9 mouse cellular contexts compared by ENCODE assay signal in the genomic region with DNA sequence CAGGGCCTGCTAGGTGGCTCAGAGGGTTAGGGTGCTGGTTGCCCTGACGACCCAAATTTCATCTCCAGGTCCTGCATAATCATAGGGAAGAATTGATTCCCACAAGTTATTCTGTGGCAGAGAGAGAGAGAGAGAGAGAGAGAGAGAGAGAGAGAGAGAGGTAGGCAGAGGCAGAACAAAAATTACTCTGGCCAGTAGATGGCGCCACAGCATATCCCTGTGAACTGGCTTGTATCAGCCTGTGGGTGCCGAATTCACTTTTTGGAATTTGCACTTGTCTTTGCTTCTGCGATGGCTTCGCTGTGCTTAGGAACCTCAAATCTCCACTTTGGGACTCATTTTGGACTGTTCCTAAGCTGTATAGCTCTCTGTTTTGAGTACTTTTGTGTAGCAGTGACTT. TPM values are rescaled to one million over a fixed set of nuclear protein-coding genes. Genes with fewer than 3 reads are reported as not detected.
DNase-seq lines count a peak whose midpoint lies in the region; ATAC-seq and TF ChIP-seq lines count a peak whose summit lies in the region.
"Had no signal": no experiment of that assay in that cellular context is flagged by ENCODE, and none has a peak within 500 bp of the region (broad histone marks: within the 10 kb centered on the region; RNA-seq: fewer than 3 reads in every experiment).

No protein-coding gene starts in this region.

- H3K27me3 ChIP-seq in testis, adult 2 months (ENCODE audit: control insufficient read depth, insufficient read depth, low read length) = no peaks in the 10 kb centered on the region
- no peaks in the 10 kb centered on the region for H3K27me3 ChIP-seq in kidney, embryonic 16.5 days (ENCODE audit: insufficient read depth, low read length)
- no peaks in the 10 kb centered on the region for H3K27me3 ChIP-seq in liver, adult 2 months (ENCODE audit: control insufficient read depth, insufficient read depth, low read length)

- no peaks in the 10 kb centered on the region; the same call in none of the 2 replicates for H3K4me1 ChIP-seq in testis, adult 2 months (ENCODE audit: control insufficient read depth, insufficient read depth, low read length)
- H3K4me1 ChIP-seq in bone marrow macrophage, adult 2 months (ENCODE audit: control insufficient read depth, insufficient read depth, low read length) = peaks cover 3% of the 10 kb centered on the region; the same call in 1 of the 2 replicates
- peaks cover 6% of the 10 kb centered on the region; the same call in 1 of the 2 replicates for H3K4me1 ChIP-seq in kidney, embryonic 16.5 days (ENCODE audit: insufficient read depth, low read length)
- peaks cover 2% of the 10 kb centered on the region; the same call in 1 of the 2 replicates for H3K4me1 ChIP-seq in liver, adult 2 months (ENCODE audit: control insufficient read depth, insufficient read depth, low read length)

- no peak overlapping the region for H3K9ac ChIP-seq in kidney, embryonic 16.5 days (replicated peaks; ENCODE audit: low read length)
- no peak overlapping the region for H3K9ac ChIP-seq in liver, adult 2 months (ENCODE audit: low read depth, low read length)

- peaks cover under 1% of the 10 kb centered on the region; the same call in 1 of the 2 replicates for H3K79me2 ChIP-seq in liver, adult 2 months (ENCODE audit: control insufficient read depth, insufficient read depth, low read length)

- H3K27ac ChIP-seq in testis, adult 2 months (ENCODE audit: control insufficient read depth, insufficient read depth, low read depth, low read length) = no peak overlapping the region
- no peak overlapping the region for H3K27ac ChIP-seq in bone marrow macrophage, adult 2 months (ENCODE audit: insufficient read depth, low read depth, low read length)
- no peak overlapping the region for H3K27ac ChIP-seq in kidney, embryonic 16.5 days (ENCODE audit: low read length)
- H3K27ac ChIP-seq in liver, adult 2 months (replicated peaks; ENCODE audit: insufficient read depth, low read depth, low read length) = no peak overlapping the region

- WGBS in kidney, embryonic 16.5 days = 18% methylated on average over 5 of the region's 5 CpGs
- WGBS in liver, adult 2 months = 4% methylated on average over 5 of the region's 5 CpGs

- H3K4me2 ChIP-seq in kidney, embryonic 16.5 days (replicated peaks; ENCODE audit: low read depth, low read length) = 0 out of 2 replicates have a peak overlapping the region, but pooled peaks have one; percentile 5

- no peaks in the 10 kb centered on the region for H3K9me3 ChIP-seq in kidney, embryonic 16.5 days (ENCODE audit: low read length)

- no peak for TF ChIP-seq POLR2A in testis, adult 2 months (IDR thresholded peaks at IDR 0.05; ENCODE audit: control insufficient read depth, low read depth, low read length)
- no peak for TF ChIP-seq POLR2A in bone marrow macrophage, adult 2 months (IDR thresholded peaks at IDR 0.05; ENCODE audit: borderline replicate concordance, low read depth, low read length)
- TF ChIP-seq POLR2A in liver, adult 2 months (IDR thresholded peaks at IDR 0.05; ENCODE audit: extremely low read depth, insufficient read depth, low read length) = no peak

- peak overlapping the region; percentile 55; the same call in 1 of the 2 replicates for H3K4me3 ChIP-seq in testis, adult 2 months (ENCODE audit: control insufficient read depth, low read depth, low read length)
- no peak overlapping the region for H3K4me3 ChIP-seq in bone marrow macrophage, adult 2 months (ENCODE audit: insufficient read depth, low read length)
- no peak overlapping the region for H3K4me3 ChIP-seq in kidney, embryonic 16.5 days (ENCODE audit: low read length)
- H3K4me3 ChIP-seq in liver, adult 2 months (ENCODE audit: insufficient read depth, low read depth, low read length) = no peak overlapping the region

- peak; percentile 48; the same call in 1 of the 2 replicates for TF ChIP-seq CTCF in testis, adult 2 months (IDR thresholded peaks at IDR 0.05; ENCODE audit: control insufficient read depth, insufficient read depth, insufficient replicate concordance, low read depth, low read length)
- TF ChIP-seq CTCF in bone marrow macrophage, adult 2 months (IDR thresholded peaks at IDR 0.05; ENCODE audit: low read depth, low read length) = peak; percentile 36; the same call in 1 of the 2 replicates
- TF ChIP-seq CTCF in liver, adult 2 months (IDR thresholded peaks at IDR 0.05; ENCODE audit: low read depth, low read length) = peak; percentile 69

- peak; percentile 70 for ATAC-seq in frontal cortex, adult (ENCODE audit: low TSS enrichment)
- ATAC-seq in kidney, embryonic 16.5 days (ENCODE audit: low FRiP score, low TSS enrichment) = no peak
- peak; percentile 64 for ATAC-seq in neutrophil, adult 5-6 weeks (ENCODE audit: extremely low read depth, insufficient number of reproducible peaks, low FRiP score, poor library complexity, severe bottlenecking)

- DNase-seq in testis, postnatal 14 days (ENCODE audit: low spot score) = no peak
- peak; percentile 56 for DNase-seq in liver, adult 2 months (ENCODE audit: extremely low read depth, low read depth, low spot score)
- DNase-seq in thymus, postnatal 25 days = peak; percentile 65

- no peaks in the 10 kb centered on the region for H3K36me3 ChIP-seq in testis, adult 2 months (ENCODE audit: control insufficient read depth, insufficient read depth, low read length)
- H3K36me3 ChIP-seq in kidney, embryonic 16.5 days (ENCODE audit: insufficient read depth, low read length) = no peaks in the 10 kb centered on the region
- no peaks in the 10 kb centered on the region for H3K36me3 ChIP-seq in liver, adult 2 months (ENCODE audit: control insufficient read depth, insufficient read depth, low read length)

RNA-seq across cellular contexts. Expression of gene Zdhhc4, which starts 4.8 kb away (rescaled TPM):
- polyA plus RNA-seq in testis, adult 2 months (2012; rRNA removed) = 390 and 402 TPM in 2 replicates
- 36.2 and 45.4 TPM in 2 replicates for polyA plus RNA-seq in bone marrow macrophage, adult 2 months (2012; ENCODE audit: insufficient read depth, insufficient read length, missing spikeins)
- polyA plus RNA-seq in kidney, embryonic 16.5 days (2015; fragmentation: Nextera tagmentation; extraction: Ambion mirVana) = 81.9 and 82.7 TPM in 2 replicates
- 13.0 and 14.0 TPM in 2 replicates for total RNA-seq in liver, adult 2 months (2014; rRNA removed)
- 37.9 and 42.5 TPM in 2 replicates for polyA plus RNA-seq in liver, adult 2 months (2012; rRNA removed)
- total RNA-seq in neutrophil, adult 5-6 weeks (2017) = 46.0 and 47.7 TPM in 2 replicates

RNA-seq across cellular contexts. Expression of gene E130309D02Rik, which starts 18.7 kb away (rescaled TPM):
- 19.6 and 21.2 TPM in 2 replicates for polyA plus RNA-seq in testis, adult 2 months (2012; rRNA removed)
- 11.2 and 14.3 TPM in 2 replicates for polyA plus RNA-seq in bone marrow macrophage, adult 2 months (2012; ENCODE audit: insufficient read depth, insufficient read length, missing spikeins)
- polyA plus RNA-seq in kidney, embryonic 16.5 days (2015; fragmentation: Nextera tagmentation; extraction: Ambion mirVana) = 39.4 and 43.7 TPM in 2 replicates
- total RNA-seq in liver, adult 2 months (2014; rRNA removed) = 4.3 and 6.8 TPM in 2 replicates
- 12.8 and 14.8 TPM in 2 replicates for polyA plus RNA-seq in liver, adult 2 months (2012; rRNA removed)
- total RNA-seq in neutrophil, adult 5-6 weeks (2017) = 14.1 and 15.0 TPM in 2 replicates

RNA-seq across cellular contexts. Expression of gene Grid2ip, which starts 23.3 kb away (rescaled TPM):
- polyA plus RNA-seq in testis, adult 2 months (2012; rRNA removed) = 0.05 TPM in 2 replicates
- polyA plus RNA-seq in bone marrow macrophage, adult 2 months (2012; ENCODE audit: insufficient read depth, insufficient read length, missing spikeins) = not detected in 2 replicates
- polyA plus RNA-seq in kidney, embryonic 16.5 days (2015; fragmentation: Nextera tagmentation; extraction: Ambion mirVana) = 0.05 and 0.07 TPM in 2 replicates
- not detected in 2 replicates for total RNA-seq in liver, adult 2 months (2014; rRNA removed)
- polyA plus RNA-seq in liver, adult 2 months (2012; rRNA removed) = 0.13 TPM in 1 of 2 replicates, not detected in the other
- not detected in 2 replicates for total RNA-seq in neutrophil, adult 5-6 weeks (2017)

RNA-seq across cellular contexts. Expression of gene Zfp853, which starts 40.4 kb away (rescaled TPM):
- 0.13 TPM in 1 of 2 replicates, not detected in the other for polyA plus RNA-seq in testis, adult 2 months (2012; rRNA removed)
- polyA plus RNA-seq in bone marrow macrophage, adult 2 months (2012; ENCODE audit: insufficient read depth, insufficient read length, missing spikeins) = not detected in 2 replicates
- 0.05 TPM in 2 replicates for polyA plus RNA-seq in kidney, embryonic 16.5 days (2015; fragmentation: Nextera tagmentation; extraction: Ambion mirVana)
- 0.28 TPM in 1 of 2 replicates, not detected in the other for total RNA-seq in liver, adult 2 months (2014; rRNA removed)
- polyA plus RNA-seq in liver, adult 2 months (2012; rRNA removed) = 0.07 and 0.11 TPM in 2 replicates
- not detected in 2 replicates for total RNA-seq in neutrophil, adult 5-6 weeks (2017)
- polyA plus RNA-seq: heart, embryonic 14.5 days had no signal
